ENCODE assay signal across 8 mouse cellular contexts in genomic region chr6:124812848-124813247, GRCm38 (mm10). TPM values are rescaled to one million over a fixed set of nuclear protein-coding genes. Genes with fewer than 3 reads are reported as not detected.
DNase-seq lines count a peak whose midpoint lies in the region; ATAC-seq and TF ChIP-seq lines count a peak whose summit lies in the region.

No protein-coding gene starts in this region.

- H3K27me3 ChIP-seq in erythroblast, embryonic 14.5 days (ENCODE audit: control insufficient read depth) = no peaks in the 10 kb centered on the region
- no peaks in the 10 kb centered on the region for H3K27me3 ChIP-seq in CH12.LX (replicated peaks)
- no peaks in the 10 kb centered on the region for H3K27me3 ChIP-seq in forebrain, embryonic 16.5 days (replicated peaks; ENCODE audit: control insufficient read depth, insufficient read depth, low read length)
- H3K27me3 ChIP-seq in liver, embryonic 12.5 days (replicated peaks) = no peaks in the 10 kb centered on the region

- in situ Hi-C loops in CH12.LX (cut with MboI; ENCODE audit: low pct_ligation_motif_present, low pct_unique_long_range_greater_than_20kb, low sequenced_read_pairs) = no loop called here

- TF ChIP-seq RAD21 in CH12.LX (IDR thresholded peaks at IDR 0.05; ENCODE audit: low read depth, low read length) = no peak

- dilution Hi-C loops in CH12.LX (cut with MboI; ENCODE audit: extremely low pct_ligation_motif_present, extremely low pct_unique_long_range_greater_than_20kb, low sequenced_read_pairs) = no loop called here

- H3K27ac ChIP-seq in CH12.LX (ENCODE audit: insufficient read depth, low read depth) = no peak overlapping the region; the same call in 1 of the 2 replicates
- H3K27ac ChIP-seq in forebrain, embryonic 16.5 days (ENCODE audit: low read length) = peak overlapping the region; percentile 77
- peak overlapping the region; percentile 91 for H3K27ac ChIP-seq in liver, embryonic 12.5 days

- peaks cover 23% of the 10 kb centered on the region for H3K79me2 ChIP-seq in CH12.LX (replicated peaks; ENCODE audit: control insufficient read depth, extremely low read depth, insufficient read depth, poor library complexity, severe bottlenecking)

- H3K4me2 ChIP-seq in CH12.LX (ENCODE audit: insufficient read depth, low read depth, poor library complexity, severe bottlenecking) = peak overlapping the region; percentile 68
- H3K4me2 ChIP-seq in forebrain, embryonic 16.5 days (ENCODE audit: low read length) = peak overlapping the region; percentile 73
- peak overlapping the region; percentile 94 for H3K4me2 ChIP-seq in liver, embryonic 12.5 days

- ATAC-seq in erythroblast, adult 5-6 weeks (replicated peaks; ENCODE audit: low FRiP score, poor library complexity, severe bottlenecking) = no peak
- no peak for ATAC-seq in forebrain, embryonic 16.5 days
- ATAC-seq in liver, embryonic 12.5 days = no peak

- no peak for TF ChIP-seq CTCF in CH12.LX (conservative IDR thresholded peaks at IDR 0.05 in 1 of 2, IDR thresholded peaks at IDR 0.05 in 1 of 2; ENCODE audit: low read depth in 2 of 2, low read length in 2 of 2)

- H3K9me3 ChIP-seq in erythroblast, embryonic 14.5 days (ENCODE audit: control insufficient read depth, low read length) = no peaks in the 10 kb centered on the region
- no peaks in the 10 kb centered on the region for H3K9me3 ChIP-seq in CH12.LX (replicated peaks; ENCODE audit: low read length)
- no peaks in the 10 kb centered on the region for H3K9me3 ChIP-seq in forebrain, embryonic 16.5 days (ENCODE audit: control insufficient read depth, low read length)
- H3K9me3 ChIP-seq in liver, embryonic 12.5 days (replicated peaks) = no peaks in the 10 kb centered on the region

- no peak for TF ChIP-seq POLR2A in CH12.LX (IDR thresholded peaks at IDR 0.05; ENCODE audit: low read depth, low read length)

- no peak for DNase-seq in CH12.LX (ENCODE audit: extremely low read depth)
- DNase-seq in frontal cortex, postnatal 25 days (ENCODE audit: low spot score in 2 of 2) = no peak
- DNase-seq in retina, embryonic 14.5 days (ENCODE audit: low spot score) = no peak
- no peak for DNase-seq in cerebellum, postnatal 4 days (ENCODE audit: low spot score in 2 of 2)

- peak overlapping the region; percentile 95 for H3K9ac ChIP-seq in CH12.LX (ENCODE audit: insufficient read depth, low read depth)
- H3K9ac ChIP-seq in forebrain, embryonic 16.5 days (replicated peaks; ENCODE audit: low read depth, low read length) = peak overlapping the region; percentile 74
- H3K9ac ChIP-seq in liver, embryonic 12.5 days = peak overlapping the region; percentile 90

- H3K4me3 ChIP-seq in erythroblast, embryonic 14.5 days (replicated peaks) = peak overlapping the region; percentile 84
- H3K4me3 ChIP-seq in CH12.LX (replicated peaks in 1 of 3; ENCODE audit: low read depth in 2 of 3, low read length in 2 of 3, poor library complexity in 1 of 3) = peak overlapping the region; percentile 73 to 97 (median 82)
- H3K4me3 ChIP-seq in forebrain, embryonic 16.5 days (replicated peaks; ENCODE audit: low read length) = peak overlapping the region; percentile 66
- peak overlapping the region; percentile 85 for H3K4me3 ChIP-seq in liver, embryonic 12.5 days

- 13% methylated on average over 9 of the region's 9 CpGs for WGBS in forebrain, embryonic 16.5 days
- 24% methylated on average over 9 of the region's 9 CpGs for WGBS in liver, embryonic 12.5 days (ENCODE audit: insufficient replicate concordance)

- H3K4me1 ChIP-seq in erythroblast, embryonic 14.5 days (ENCODE audit: control insufficient read depth) = peaks cover 66% of the 10 kb centered on the region
- H3K4me1 ChIP-seq in CH12.LX (ENCODE audit: control insufficient read depth in 1 of 2, insufficient read depth in 2 of 2) = peaks cover 5 to 38% of the 10 kb centered on the region in 2 experiments
- peaks cover 28% of the 10 kb centered on the region for H3K4me1 ChIP-seq in forebrain, embryonic 16.5 days (replicated peaks; ENCODE audit: control insufficient read depth, insufficient read depth, low read length)
- peaks cover 65% of the 10 kb centered on the region for H3K4me1 ChIP-seq in liver, embryonic 12.5 days

- TF ChIP-seq EP300 in CH12.LX (IDR thresholded peaks at IDR 0.05; ENCODE audit: low read length) = no peak

- peaks cover 64% of the 10 kb centered on the region for H3K36me3 ChIP-seq in erythroblast, embryonic 14.5 days (ENCODE audit: control insufficient read depth)
- H3K36me3 ChIP-seq in CH12.LX (replicated peaks in 1 of 2; ENCODE audit: control insufficient read depth in 1 of 2, insufficient read depth in 1 of 2, low read length in 1 of 2) = peaks cover 53 to 81% of the 10 kb centered on the region in 2 experiments
- peaks cover 12% of the 10 kb centered on the region for H3K36me3 ChIP-seq in forebrain, embryonic 16.5 days (ENCODE audit: control insufficient read depth, insufficient read depth)
- H3K36me3 ChIP-seq in liver, embryonic 12.5 days = peaks cover 61% of the 10 kb centered on the region

TF ChIP-seq in CH12.LX, 34 proteins besides CTCF, POLR2A, EP300 and RAD21:
- TF ChIP-seq MAFK (IDR thresholded peaks at IDR 0.05; ENCODE audit: insufficient replicate concordance, low read length) = no peak
- no peak for TF ChIP-seq ZNF384 (IDR thresholded peaks at IDR 0.05; ENCODE audit: low read depth, low read length)
- no peak for TF ChIP-seq KAT2A (IDR thresholded peaks at IDR 0.05; ENCODE audit: insufficient replicate concordance, low read length)
- TF ChIP-seq JUND (conservative IDR thresholded peaks at IDR 0.05; ENCODE audit: low read depth, low read length) = no peak
- TF ChIP-seq HCFC1 (IDR thresholded peaks at IDR 0.05; ENCODE audit: low read depth, low read length) = no peak
- TF ChIP-seq PAX5 (IDR thresholded peaks at IDR 0.05; ENCODE audit: low read length) = no peak
- no peak for TF ChIP-seq MXI1 (IDR thresholded peaks at IDR 0.05; ENCODE audit: low read depth, low read length)
- TF ChIP-seq ZMIZ1 (IDR thresholded peaks at IDR 0.05; ENCODE audit: low read depth, low read length) = no peak
- no peak for TF ChIP-seq SMC3 (IDR thresholded peaks at IDR 0.05; ENCODE audit: low read depth, low read length)
- TF ChIP-seq TBP (conservative IDR thresholded peaks at IDR 0.05; ENCODE audit: low read depth, low read length) = no peak
- no peak for TF ChIP-seq IRF4 (IDR thresholded peaks at IDR 0.05; ENCODE audit: low read depth, low read length)

RNA-seq across cellular contexts. Expression of gene Tpi1, which starts 1.2 kb away (rescaled TPM):
- 10.3 and 10.7 TPM in 2 replicates for polyA plus RNA-seq in erythroblast, embryonic 14.5 days (2012)
- total RNA-seq in erythroblast, adult 5-6 weeks (2015; ENCODE audit: low replicate concordance) = 37.3 and 44.3 TPM in 2 replicates
- 30.0 and 31.0 TPM in 2 replicates for total RNA-seq in erythroblast, adult 5-6 weeks (2017; ENCODE audit: low replicate concordance)
- total RNA-seq in CH12.LX (2012; rRNA removed) (733 and 1,303 TPM in 2 replicates), CH12.LX (2014; rRNA removed) (1,570 and 1,645 TPM in 2 replicates)
- polyA plus RNA-seq in CH12.LX (2012; ENCODE audit: insufficient read length, low read depth) = 758 and 807 TPM in 2 replicates
- 359 and 360 TPM in 2 replicates for polyA plus RNA-seq in forebrain, embryonic 16.5 days (2015; fragmentation: Nextera tagmentation; extraction: Ambion mirVana)
- 630 and 674 TPM in 2 replicates for polyA plus RNA-seq in liver, embryonic 12.5 days (2016; fragmentation: Nextera tagmentation; extraction: Ambion mirVana)

RNA-seq across cellular contexts. Expression of gene Spsb2, which starts 4.4 kb away (rescaled TPM):
- 0.77 and 0.81 TPM in 2 replicates for polyA plus RNA-seq in erythroblast, embryonic 14.5 days (2012)
- 0.58 TPM in 1 of 2 replicates, not detected in the other for total RNA-seq in erythroblast, adult 5-6 weeks (2015; ENCODE audit: low replicate concordance)
- 2.6 and 4.3 TPM in 2 replicates for total RNA-seq in erythroblast, adult 5-6 weeks (2017; ENCODE audit: low replicate concordance)
- total RNA-seq in CH12.LX (2012; rRNA removed) (2.1 and 2.4 TPM in 2 replicates), CH12.LX (2014; rRNA removed) (not detected in 2 replicates)
- polyA plus RNA-seq in CH12.LX (2012; ENCODE audit: insufficient read length, low read depth) = 3.3 and 3.4 TPM in 2 replicates
- 4.7 and 5.9 TPM in 2 replicates for polyA plus RNA-seq in forebrain, embryonic 16.5 days (2015; fragmentation: Nextera tagmentation; extraction: Ambion mirVana)
- polyA plus RNA-seq in liver, embryonic 12.5 days (2016; fragmentation: Nextera tagmentation; extraction: Ambion mirVana) = 9.9 and 10.8 TPM in 2 replicates

RNA-seq across cellular contexts. Expression of gene Usp5, which starts 16.4 kb away (rescaled TPM):
- polyA plus RNA-seq in erythroblast, embryonic 14.5 days (2012) = 4.6 and 5.6 TPM in 2 replicates
- 10.0 and 34.6 TPM in 2 replicates for total RNA-seq in erythroblast, adult 5-6 weeks (2015; ENCODE audit: low replicate concordance)
- total RNA-seq in erythroblast, adult 5-6 weeks (2017; ENCODE audit: low replicate concordance) = 22.0 and 29.6 TPM in 2 replicates
- total RNA-seq in CH12.LX (2012; rRNA removed) = 107 and 126 TPM in 2 replicates
- total RNA-seq in CH12.LX (2014; rRNA removed) = 75.7 and 79.8 TPM in 2 replicates
- polyA plus RNA-seq in CH12.LX (2012; ENCODE audit: insufficient read length, low read depth) = 96.5 and 103 TPM in 2 replicates
- 203 and 216 TPM in 2 replicates for polyA plus RNA-seq in forebrain, embryonic 16.5 days (2015; fragmentation: Nextera tagmentation; extraction: Ambion mirVana)
- 87.5 and 94.1 TPM in 2 replicates for polyA plus RNA-seq in liver, embryonic 12.5 days (2016; fragmentation: Nextera tagmentation; extraction: Ambion mirVana)

RNA-seq across cellular contexts. Expression of gene Cdca3, which starts 16.5 kb away (rescaled TPM):
- 26.9 and 32.9 TPM in 2 replicates for polyA plus RNA-seq in erythroblast, embryonic 14.5 days (2012)
- 65.8 and 68.0 TPM in 2 replicates for total RNA-seq in erythroblast, adult 5-6 weeks (2015; ENCODE audit: low replicate concordance)
- 58.5 and 73.8 TPM in 2 replicates for total RNA-seq in erythroblast, adult 5-6 weeks (2017; ENCODE audit: low replicate concordance)
- total RNA-seq in CH12.LX (2012; rRNA removed) = 116 and 117 TPM in 2 replicates
- 188 and 229 TPM in 2 replicates for total RNA-seq in CH12.LX (2014; rRNA removed)
- polyA plus RNA-seq in CH12.LX (2012; ENCODE audit: insufficient read length, low read depth) = 171 and 224 TPM in 2 replicates
- 69.7 and 76.7 TPM in 2 replicates for polyA plus RNA-seq in forebrain, embryonic 16.5 days (2015; fragmentation: Nextera tagmentation; extraction: Ambion mirVana)
- polyA plus RNA-seq in liver, embryonic 12.5 days (2016; fragmentation: Nextera tagmentation; extraction: Ambion mirVana) = 193 TPM in 2 replicates

RNA-seq across cellular contexts. Expression of gene Gnb3, which starts 27.2 kb away (rescaled TPM):
- polyA plus RNA-seq in erythroblast, embryonic 14.5 days (2012) = not detected in 2 replicates
- not detected in 2 replicates for total RNA-seq in erythroblast, adult 5-6 weeks (2015; ENCODE audit: low replicate concordance)
- total RNA-seq in erythroblast, adult 5-6 weeks (2017; ENCODE audit: low replicate concordance) = not detected in 2 replicates
- total RNA-seq in CH12.LX (2012; rRNA removed) (0.64 and 0.84 TPM in 2 replicates), CH12.LX (2014; rRNA removed) (1.6 and 2.2 TPM in 2 replicates)
- polyA plus RNA-seq in CH12.LX (2012; ENCODE audit: insufficient read length, low read depth) = 4.1 and 4.7 TPM in 2 replicates
- polyA plus RNA-seq in forebrain, embryonic 16.5 days (2015; fragmentation: Nextera tagmentation; extraction: Ambion mirVana) = 0.42 and 0.75 TPM in 2 replicates
- 0.29 and 0.43 TPM in 2 replicates for polyA plus RNA-seq in liver, embryonic 12.5 days (2016; fragmentation: Nextera tagmentation; extraction: Ambion mirVana)

Comparison
In these comparisons a context has a peak if more than half of its experiments do, and no peak if none do; other contexts are left out.
1. RNA of gene Tpi1, which starts 1.2 kb away (polyA plus RNA-seq): 758 to 807 TPM in CH12.LX, 630 to 674 TPM in liver, embryonic 12.5 days and 359 to 360 TPM in forebrain, embryonic 16.5 days; 10.3 to 10.7 TPM in erythroblast, embryonic 14.5 days; every median in the first group is over 10 times any median in the second.
2. RNA of gene Usp5, which starts 16.4 kb away (polyA plus RNA-seq): 203 to 216 TPM in forebrain, embryonic 16.5 days, 96.5 to 103 TPM in CH12.LX and 87.5 to 94.1 TPM in liver, embryonic 12.5 days; 4.6 to 5.6 TPM in erythroblast, embryonic 14.5 days; every median in the first group is over 10 times any median in the second.
3. Peak in every context shown above with its lines, with median percentiles within 50 percentile points of each other: H3K4me3 ChIP-seq, H3K4me2 ChIP-seq and H3K9ac ChIP-seq.